Mouse (Mus musculus): ENCODE measurements at regions not wholly inside any gene's neighbourhood (a gene's known extent, or its start where the extent isn't known, plus 50 kb on each side); places are given as distances from the start of the nearest gene placed in this dataset.

GRCm38 (mm10) chr1:129219098-129219497, 54.0 kb upstream of the Thsd7b start:
- no peak for DNase-seq

GRCm38 (mm10) chr1:129208806-129209205, 64.3 kb upstream of the Thsd7b start:
- DNase-seq, result no peak

GRCm38 (mm10) chr1:129208406-129208805, 64.7 kb upstream of the Thsd7b start:
- no peak for DNase-seq

- DNase-seq, result no peak
Measured at GRCm38 (mm10) chr1:129207674-129208073, 65.4 kb upstream of the Thsd7b start.

- DNase-seq, result no peak
Measured at GRCm38 (mm10) chr1:129180174-129180759, 92.8 kb upstream of the Thsd7b start.

GRCm38 (mm10) chr1:129169936-129170335, 103.2 kb upstream of the Thsd7b start:
- no peak for DNase-seq

GRCm38 (mm10) chr1:129150643-129151042, 122.5 kb upstream of the Thsd7b start:
- DNase-seq, result no peak

- DNase-seq, result no peak
Measured at GRCm38 (mm10) chr1:129148733-129149388, 124.2 kb upstream of the Thsd7b start.

GRCm38 (mm10) chr1:129146395-129147094, 126.6 kb upstream of the Thsd7b start:
- DNase-seq, result no peak

- DNase-seq, result no peak
Measured at GRCm38 (mm10) chr1:129138783-129139182, 134.3 kb upstream of the Thsd7b start.

GRCm38 (mm10) chr1:129106961-129107557, 166.0 kb upstream of the Thsd7b start:
- no peak for DNase-seq

- no peak for DNase-seq
Measured at GRCm38 (mm10) chr1:129100997-129101396, 172.1 kb upstream of the Thsd7b start.

GRCm38 (mm10) chr1:129078274-129078673, 194.8 kb upstream of the Thsd7b start:
- no peak for DNase-seq

GRCm38 (mm10) chr1:129057182-129057581, 215.9 kb upstream of the Thsd7b start:
- DNase-seq, result no peak

GRCm38 (mm10) chr1:129055252-129055651, 217.8 kb upstream of the Thsd7b start:
- DNase-seq, result no peak

- no peak for DNase-seq
Measured at GRCm38 (mm10) chr1:129033707-129034106, 239.4 kb upstream of the Thsd7b start.

- DNase-seq, result no peak
Measured at GRCm38 (mm10) chr1:129005899-129006298, 267.2 kb upstream of the Thsd7b start.

- no peak for DNase-seq
Measured at GRCm38 (mm10) chr1:129002286-129002685, 270.8 kb upstream of the Thsd7b start.

GRCm38 (mm10) chr1:129001766-129002165, 271.3 kb upstream of the Thsd7b start:
- DNase-seq, result no peak

GRCm38 (mm10) chr1:128999741-129000517, 273.2 kb upstream of the Thsd7b start:
- DNase-seq, result no peak

- DNase-seq, result no peak
Measured at GRCm38 (mm10) chr1:128994655-128995054, 278.4 kb upstream of the Thsd7b start.

GRCm38 (mm10) chr1:128983411-128983810, 289.7 kb upstream of the Thsd7b start:
- no peak for DNase-seq

GRCm38 (mm10) chr1:128975586-128975985, 297.5 kb upstream of the Thsd7b start:
- no peak for DNase-seq

Measured in thymus, adult 18-20 months (tissue).